Mouse (Mus musculus): ENCODE measurements around the gene Asb10. TPM values are rescaled to one million over a fixed set of nuclear protein-coding genes. Genes with fewer than 3 reads are reported as not detected.

Gene Asb10
- total RNA-seq, 2 experiments from 2014 or later = 0.49 TPM; not detected in 1

GRCm38 (mm10) chr5:24536511-24536910, 4.3 kb downstream of the Asb10 start:
- DNase-seq = peak; percentile 23 to 67

- no peak for DNase-seq
Observed at GRCm38 (mm10) chr5:24535731-24536130, 5.0 kb downstream of the Asb10 start.

- DNase-seq = no peak
Observed at GRCm38 (mm10) chr5:24534292-24534691, 6.5 kb downstream of the Asb10 start.

- DNase-seq = no peak
Observed at GRCm38 (mm10) chr5:24533391-24533790, 7.4 kb downstream of the Asb10 start.

- DNase-seq = peak; percentile 93 to 94
Observed at GRCm38 (mm10) chr5:24530042-24530689, 10.6 kb downstream of the Asb10 start.

- no peak for DNase-seq
Observed at GRCm38 (mm10) chr5:24527780-24528179, 13.0 kb downstream of the Asb10 start.

- peak; percentile 58 to 65 for DNase-seq
Observed at GRCm38 (mm10) chr5:24526889-24527230, 13.9 kb downstream of the Asb10 start, which contains the start of gene Gbx1. Gene Gbx1, minus strand, starts transcription at chr5:24527202.

- peak in 1 of 2 experiments; percentile 22 for DNase-seq
Observed at GRCm38 (mm10) chr5:24526190-24526888, 14.4 kb downstream of the Asb10 start.

- DNase-seq = no peak
Observed at GRCm38 (mm10) chr5:24525360-24526189, 15.2 kb downstream of the Asb10 start.

- no peak for DNase-seq
Observed at GRCm38 (mm10) chr5:24524522-24524921, 16.3 kb downstream of the Asb10 start.

GRCm38 (mm10) chr5:24523806-24524205, 17.0 kb downstream of the Asb10 start:
- no peak for DNase-seq

GRCm38 (mm10) chr5:24521366-24521765, 19.4 kb downstream of the Asb10 start:
- DNase-seq = peak in 1 of 2 experiments; percentile 13

GRCm38 (mm10) chr5:24512271-24512670, 28.5 kb downstream of the Asb10 start:
- DNase-seq = peak in 1 of 2 experiments; percentile 23

- peak; percentile 64 to 76 for DNase-seq
Observed at GRCm38 (mm10) chr5:24510635-24511034, 30.1 kb downstream of the Asb10 start.

- no peak for DNase-seq
Observed at GRCm38 (mm10) chr5:24508406-24508805, 32.4 kb downstream of the Asb10 start.

- no peak for DNase-seq
Observed at GRCm38 (mm10) chr5:24505513-24505912, 35.3 kb downstream of the Asb10 start.

- DNase-seq = no peak
Observed at GRCm38 (mm10) chr5:24502786-24503185, 38.0 kb downstream of the Asb10 start.

GRCm38 (mm10) chr5:24500851-24501250, 39.9 kb downstream of the Asb10 start:
- no peak for DNase-seq

- no peak for DNase-seq
Observed at GRCm38 (mm10) chr5:24499113-24499512, 41.7 kb downstream of the Asb10 start.

GRCm38 (mm10) chr5:24497526-24497925, 43.3 kb downstream of the Asb10 start:
- DNase-seq = no peak

- no peak for DNase-seq
Observed at GRCm38 (mm10) chr5:24496756-24497155, 44.0 kb downstream of the Asb10 start.

- DNase-seq = no peak
Observed at GRCm38 (mm10) chr5:24495019-24495418, 45.8 kb downstream of the Asb10 start.
